Mouse (Mus musculus) fat pad, adult 2 months (tissue): ENCODE measurements around the gene Pck2.

Source experiments
- DNase-seq: peaks from one replicate; pipeline ENCODE4 v3.0.0-alpha.2; 2011; ENCODE audit warnings: low read depth, low spot score; ENCODE audit errors: extremely low read depth

The Pck2 gene

DNA sequence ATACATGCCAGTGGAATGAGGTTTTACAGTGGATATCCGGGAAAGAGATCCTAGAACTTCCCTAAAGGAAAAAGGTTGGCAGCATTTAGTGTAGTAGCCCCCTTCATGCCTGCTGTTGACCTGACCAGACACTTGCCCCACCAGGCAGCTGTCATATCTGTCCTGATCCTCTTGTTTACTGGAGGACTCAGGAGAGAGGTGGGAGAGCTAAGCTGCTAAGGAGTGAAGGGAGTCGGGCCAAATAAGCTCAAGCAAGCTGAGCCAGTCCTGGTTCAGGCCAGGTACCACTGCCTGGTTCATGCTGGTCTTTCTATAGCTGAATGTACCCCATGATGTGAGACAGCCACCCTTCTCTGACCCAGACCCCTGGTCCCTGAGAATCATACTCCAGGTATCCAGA is 13.4 kb upstream of the Pck2 start:
- no peak for DNase-seq

DNA sequence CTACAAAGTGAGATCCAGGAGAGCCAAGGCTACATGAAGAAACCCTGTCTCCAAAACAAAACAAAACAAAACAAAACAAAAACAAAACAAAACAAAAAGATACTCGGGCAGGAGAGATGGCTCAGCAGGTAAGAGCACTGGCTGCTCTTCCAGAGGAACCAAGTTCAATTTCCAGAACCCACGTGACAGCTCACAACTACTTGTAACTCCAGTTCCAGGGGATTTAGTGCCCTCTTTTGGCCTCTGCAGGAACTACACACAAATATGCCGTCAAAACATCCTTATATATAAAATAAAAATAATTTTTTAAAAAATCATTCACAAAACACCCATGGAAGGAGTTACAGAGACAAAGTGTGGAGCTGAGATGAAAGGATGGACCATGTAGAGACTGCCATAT is 12.1 kb upstream of the Pck2 start:
- DNase-seq = peak; percentile 7

DNA sequence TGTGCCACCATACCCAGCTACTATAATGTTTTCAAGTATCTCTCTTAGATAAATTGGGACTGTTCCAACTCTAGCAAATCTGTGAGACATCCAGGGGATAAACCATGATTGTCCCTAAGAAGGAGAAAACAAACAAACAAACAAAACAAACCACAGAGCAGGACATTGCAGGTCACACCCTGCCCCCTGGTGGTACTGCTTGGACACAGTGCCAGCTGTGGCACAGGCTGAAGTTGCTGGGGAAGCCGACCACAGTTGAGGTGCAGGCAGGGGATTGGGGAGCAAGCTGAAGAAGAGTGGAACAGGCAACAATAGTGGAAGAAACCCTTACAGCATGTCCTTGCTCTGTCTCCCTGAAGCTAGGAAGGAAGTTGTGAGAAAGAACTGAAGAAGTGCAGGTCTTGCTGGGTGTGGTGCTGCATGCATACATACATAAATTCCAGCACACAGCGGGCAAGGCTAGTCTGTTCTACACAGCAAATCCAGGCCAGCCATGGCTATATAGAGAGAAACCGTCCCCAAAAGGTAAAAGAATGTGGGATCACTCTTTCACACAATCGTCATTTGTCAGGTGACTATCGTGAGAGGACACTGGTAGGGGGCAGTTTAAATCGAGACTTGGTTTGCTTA is 3.8 kb upstream of the Pck2 start:
- DNase-seq = no peak

DNA sequence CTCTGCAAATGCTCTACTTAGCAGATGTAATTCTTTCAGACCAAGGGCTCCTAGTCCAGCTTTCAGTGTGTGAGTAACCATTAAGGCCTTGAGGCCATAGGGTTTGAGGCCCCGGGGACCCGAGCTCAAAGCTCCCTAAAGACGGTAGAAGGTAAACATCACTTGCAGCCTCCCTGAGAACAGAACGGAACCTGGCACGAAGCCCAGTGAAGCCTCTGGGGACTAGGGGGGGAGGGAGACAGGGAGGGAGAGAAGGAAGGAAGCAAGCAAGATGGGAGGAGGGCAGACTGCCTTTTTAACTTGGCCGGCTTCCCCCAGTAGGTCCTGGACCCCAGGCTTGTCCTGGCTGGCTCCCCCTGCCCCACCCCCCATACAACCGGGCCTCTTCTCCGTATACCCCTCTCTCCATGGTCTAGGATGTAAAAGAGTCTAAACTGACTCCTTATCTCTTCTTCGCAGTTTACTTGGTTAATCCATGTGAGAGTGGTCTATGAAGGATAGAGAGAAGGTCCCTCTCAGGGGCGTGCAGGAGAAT is 788 bp downstream of the Pck2 start:
- no peak for DNase-seq

DNA sequence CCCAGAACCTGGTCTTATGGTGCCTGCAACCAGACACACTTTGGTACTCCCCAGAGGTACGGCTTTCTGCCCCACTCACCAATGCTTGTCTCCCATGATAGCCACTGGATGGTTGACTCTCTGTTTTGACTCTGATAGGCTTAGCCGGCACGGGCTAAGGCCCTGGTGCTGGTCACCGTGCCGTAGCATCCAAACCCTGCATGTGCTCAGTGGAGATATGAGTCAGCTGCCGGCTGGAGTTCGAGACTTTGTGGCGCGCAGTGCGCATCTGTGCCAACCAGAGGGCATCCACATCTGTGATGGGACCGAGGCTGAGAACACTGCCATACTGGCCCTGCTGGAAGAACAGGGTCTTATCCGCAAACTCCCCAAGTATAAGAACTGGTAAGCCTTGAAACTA is 2.2 kb downstream of the Pck2 start:
- DNase-seq = no peak

DNA sequence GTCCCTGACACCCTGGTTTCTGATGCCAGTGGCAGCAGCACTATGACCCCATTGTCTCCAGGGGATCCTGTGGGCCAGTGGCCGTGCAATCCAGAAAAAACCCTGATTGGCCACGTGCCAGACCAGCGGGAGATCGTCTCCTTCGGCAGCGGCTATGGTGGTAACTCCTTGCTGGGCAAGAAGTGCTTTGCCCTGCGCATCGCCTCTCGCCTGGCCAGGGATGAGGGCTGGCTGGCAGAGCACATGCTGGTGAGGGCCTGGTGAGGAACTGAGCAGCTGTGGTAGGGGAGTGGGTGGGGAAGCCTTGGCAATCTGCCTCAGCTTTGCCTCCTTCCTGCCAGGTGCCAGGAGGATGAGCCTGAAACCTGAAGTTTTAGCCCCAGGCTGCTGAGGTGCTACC is 4.3 kb downstream of the Pck2 start:
- no peak for DNase-seq

DNA sequence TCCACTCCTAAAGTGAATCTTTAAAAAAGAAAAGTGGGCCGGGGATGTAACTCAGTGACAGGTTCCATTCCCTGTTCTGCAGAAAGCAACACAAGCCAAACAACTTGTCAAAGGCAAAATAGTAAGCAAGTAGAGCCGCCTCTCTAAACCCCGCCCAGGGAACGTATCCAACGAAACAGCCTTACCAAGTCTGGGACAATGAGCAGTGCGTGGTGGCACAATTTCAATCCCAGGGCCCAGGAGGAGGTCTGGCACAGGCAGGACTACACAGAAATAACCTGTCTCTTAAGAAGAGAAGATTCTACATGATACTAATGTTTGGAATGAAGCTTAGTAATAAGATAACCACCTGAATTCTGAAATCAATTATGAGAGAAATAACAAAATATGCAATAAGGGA is 10.1 kb downstream of the Pck2 start:
- DNase-seq = no peak

DNA sequence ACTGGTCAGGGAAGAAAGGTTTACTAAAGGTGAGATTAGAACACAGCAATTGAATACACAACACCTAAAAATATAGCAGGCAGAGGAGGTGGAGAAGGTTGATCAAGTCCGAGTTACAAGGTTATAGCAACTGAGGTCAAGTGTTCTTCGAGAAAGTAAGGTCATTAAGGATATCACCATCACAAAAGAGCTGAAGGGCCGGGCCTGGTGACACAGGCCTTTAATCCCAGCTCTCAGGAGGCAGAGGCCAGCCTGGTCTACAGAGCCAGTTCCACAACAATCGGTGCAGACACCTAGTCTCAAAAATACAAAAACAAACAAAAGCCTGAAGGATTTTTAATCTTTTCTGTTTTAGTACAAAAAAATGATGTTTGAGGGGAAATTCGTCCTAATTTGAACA is 11.3 kb downstream of the Pck2 start:
- DNase-seq = no peak

DNA sequence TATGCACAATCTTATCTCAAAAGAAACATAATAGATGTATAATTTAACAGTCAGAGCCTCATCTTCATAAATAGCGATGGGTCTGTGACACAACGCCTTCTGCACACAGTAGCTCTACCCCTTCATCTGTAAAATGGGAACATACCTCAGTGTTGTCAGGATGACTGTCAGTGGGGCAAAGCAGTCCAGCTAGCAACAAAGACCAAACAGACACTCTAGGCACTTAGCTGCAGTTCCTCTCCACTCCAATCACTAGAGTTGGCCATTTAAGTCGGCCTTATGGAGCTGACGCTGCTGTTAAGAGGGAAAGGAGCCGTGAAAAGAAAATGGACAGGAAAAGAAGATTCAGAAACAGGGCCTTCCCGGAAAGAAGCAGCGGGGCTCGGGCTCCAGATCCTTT is 11.7 kb downstream of the Pck2 start:
- no peak for DNase-seq

DNA sequence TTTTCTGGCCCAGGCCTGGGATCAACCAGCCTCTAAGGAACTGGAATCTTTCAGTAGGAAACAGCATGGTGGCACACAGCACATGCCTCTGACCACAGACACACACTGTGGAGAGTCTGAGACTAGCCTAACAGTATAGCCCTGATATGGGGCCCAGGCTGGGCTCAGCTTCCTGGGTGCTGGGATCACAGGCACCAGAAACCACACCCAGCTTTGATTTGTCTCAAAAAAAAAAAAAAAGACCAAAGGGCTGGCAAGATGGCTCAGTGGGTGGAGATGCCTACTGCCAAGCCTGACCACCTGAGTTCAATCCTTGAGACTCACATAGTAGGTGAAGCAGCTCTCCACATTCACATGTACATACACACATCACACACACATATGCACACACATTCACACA is 14.6 kb downstream of the Pck2 start:
- DNase-seq = no peak

DNA sequence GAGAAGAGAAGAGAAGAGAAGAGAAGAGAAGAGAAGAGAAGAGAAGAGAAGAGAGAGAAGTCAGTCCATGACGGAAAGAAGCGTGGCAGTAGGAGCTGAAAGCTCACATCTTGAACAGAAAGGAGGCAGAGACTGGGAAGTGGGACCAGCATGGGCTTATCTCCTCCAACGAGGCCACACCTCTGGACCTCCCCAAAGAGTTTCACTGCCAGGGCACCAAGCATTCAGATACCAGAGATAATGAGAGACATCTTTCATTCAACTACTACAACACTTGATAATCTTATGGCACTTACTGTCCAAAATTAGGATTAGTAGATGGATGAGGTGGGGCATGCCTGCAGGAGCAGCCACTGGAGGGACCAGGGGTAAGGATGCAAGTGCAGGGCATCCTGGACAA is 15.7 kb downstream of the Pck2 start:
- no peak for DNase-seq

DNA sequence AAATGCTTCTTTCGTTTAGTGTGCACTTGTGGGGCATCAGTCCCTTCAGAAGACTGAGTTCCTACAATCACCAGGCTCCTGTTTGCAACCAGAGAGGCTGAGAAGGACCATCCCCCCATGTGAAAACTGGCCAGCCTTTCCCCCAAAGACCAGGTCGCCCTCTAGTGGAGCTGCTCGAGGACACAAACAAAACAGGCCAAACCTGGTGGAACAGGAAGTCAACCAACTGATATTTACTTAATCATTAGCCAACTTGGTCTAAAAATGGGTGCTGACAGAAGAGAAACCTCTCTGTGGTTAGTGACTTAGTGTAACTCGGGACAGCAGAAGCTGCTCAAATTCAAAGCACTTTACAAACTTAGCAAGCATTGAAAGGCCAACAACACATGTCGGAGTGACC is 16.9 kb downstream of the Pck2 start:
- DNase-seq = no peak

DNA sequence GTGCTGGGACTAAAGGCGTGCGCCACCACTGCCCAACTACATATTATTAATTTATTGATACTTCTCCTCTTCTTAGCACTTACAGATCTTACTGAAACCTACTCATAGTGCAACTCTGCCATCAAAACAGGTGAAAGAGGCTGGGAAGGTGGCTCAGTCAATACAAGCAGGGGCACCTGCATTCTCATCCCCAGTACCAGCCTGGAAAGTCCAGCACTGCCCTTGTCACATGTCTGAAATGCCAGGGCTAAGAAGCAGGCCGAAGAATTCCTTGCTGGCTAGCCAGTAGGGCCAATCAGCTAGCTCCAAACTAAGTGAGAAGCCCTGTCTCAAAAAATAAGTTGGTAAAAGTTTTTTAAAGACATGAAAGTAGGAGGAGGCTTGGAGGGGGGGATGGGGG is 17.5 kb downstream of the Pck2 start:
- DNase-seq = no peak

DNA sequence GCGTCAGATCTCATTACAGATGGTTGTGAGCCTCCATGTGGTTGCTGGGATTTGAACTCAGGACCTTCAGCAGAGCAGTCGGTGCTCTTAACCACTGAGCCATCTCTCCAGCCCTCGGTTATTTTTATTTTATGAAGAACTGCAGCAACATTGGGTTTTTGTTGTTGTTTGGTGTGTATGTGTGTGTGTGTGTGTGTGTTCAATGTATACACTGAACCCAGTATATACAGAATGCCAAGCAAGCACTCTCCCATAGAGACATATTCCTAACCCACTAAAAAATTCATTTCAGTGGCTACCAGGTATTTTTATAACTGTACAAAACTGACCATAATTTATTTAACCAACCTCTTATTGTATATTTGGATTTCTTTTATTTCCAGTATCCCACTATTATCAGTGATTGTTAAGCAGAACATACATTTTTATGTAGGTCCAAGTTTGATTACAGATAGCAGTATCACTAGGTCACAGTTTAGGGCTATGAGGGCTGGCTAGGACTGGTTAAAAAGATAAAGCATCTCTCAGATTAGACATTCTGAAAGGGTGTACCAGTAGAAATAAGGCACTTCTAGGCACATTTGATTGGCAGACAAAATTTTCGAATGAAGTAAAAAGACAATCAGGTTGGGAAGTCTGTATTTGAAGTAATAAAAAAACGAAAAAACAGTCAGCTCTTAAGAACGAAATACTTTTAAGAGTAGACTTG is 18.8 kb downstream of the Pck2 start:
- no peak for DNase-seq

DNA sequence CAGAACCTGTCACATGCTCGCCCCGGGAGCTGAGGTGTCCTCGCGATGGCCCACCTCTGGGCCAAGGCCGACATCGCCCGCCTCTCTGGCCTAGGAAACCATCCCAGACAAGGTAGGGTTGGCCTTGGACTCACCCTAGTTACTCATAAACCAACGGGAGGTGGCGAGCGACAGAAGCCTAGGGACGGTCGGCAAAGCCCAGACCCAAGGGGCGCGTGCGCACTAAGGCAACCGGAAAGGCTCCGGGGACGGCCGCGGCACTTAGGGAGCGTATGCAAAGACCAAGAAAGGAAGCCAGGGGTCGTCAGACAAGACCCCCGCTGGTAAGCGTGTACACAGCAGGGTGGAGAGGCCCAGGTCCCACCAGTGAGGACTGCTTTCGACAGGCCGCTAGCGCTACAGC is 19.7 kb downstream of the Pck2 start, which contains the start of gene Dcaf11:
Gene Dcaf11, plus strand, starts transcription at position 208 of the 403 bp plus-strand sequence.
- no peak for DNase-seq

DNA sequence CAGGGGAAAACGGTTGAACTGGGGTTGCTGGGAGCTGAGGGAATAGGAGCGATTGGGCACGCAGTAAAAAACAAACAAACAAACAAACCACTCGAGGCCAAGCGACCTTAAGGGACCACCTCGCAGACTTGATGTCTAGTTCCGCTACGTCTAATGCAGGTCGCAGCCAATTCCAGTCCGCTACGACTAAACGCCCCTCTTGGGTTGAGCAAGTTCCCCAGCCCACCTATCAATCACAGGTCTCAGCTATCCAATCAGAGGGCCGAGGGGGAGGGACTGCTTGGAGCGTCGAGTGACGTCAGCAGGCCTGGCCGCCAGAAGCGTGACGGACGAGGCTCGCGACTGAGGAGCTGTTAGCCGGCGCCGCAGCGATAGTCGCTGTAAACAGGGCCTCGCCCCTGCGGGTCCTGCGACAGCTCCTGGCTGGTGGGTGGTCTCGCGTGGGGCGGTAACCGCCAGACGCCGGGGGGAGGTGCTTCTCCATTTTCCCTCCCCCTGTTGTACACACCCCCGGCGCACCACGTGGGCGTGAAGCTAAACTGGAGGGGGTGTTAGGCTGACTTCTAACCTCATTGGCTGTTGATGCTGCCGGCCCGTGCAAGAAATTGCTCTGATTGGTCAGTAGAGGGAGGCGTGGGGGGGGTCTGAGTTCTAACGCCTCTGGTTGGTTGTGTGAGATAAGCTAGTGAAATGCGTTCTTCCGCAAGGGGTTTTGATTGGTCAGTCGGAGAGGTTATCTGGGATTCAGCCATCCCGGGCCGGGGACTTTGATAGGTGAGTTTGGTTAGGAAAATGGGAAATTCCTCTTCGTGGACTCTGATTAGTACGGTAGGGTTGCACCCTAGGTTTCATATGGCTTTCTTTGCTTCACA is 20.4 kb downstream of the Pck2 start, which contains the start of gene A730061H03Rik:
Gene A730061H03Rik, minus strand, starts transcription at position 205 of the 872 bp plus-strand sequence.
- peak; percentile 98 for DNase-seq

DNA sequence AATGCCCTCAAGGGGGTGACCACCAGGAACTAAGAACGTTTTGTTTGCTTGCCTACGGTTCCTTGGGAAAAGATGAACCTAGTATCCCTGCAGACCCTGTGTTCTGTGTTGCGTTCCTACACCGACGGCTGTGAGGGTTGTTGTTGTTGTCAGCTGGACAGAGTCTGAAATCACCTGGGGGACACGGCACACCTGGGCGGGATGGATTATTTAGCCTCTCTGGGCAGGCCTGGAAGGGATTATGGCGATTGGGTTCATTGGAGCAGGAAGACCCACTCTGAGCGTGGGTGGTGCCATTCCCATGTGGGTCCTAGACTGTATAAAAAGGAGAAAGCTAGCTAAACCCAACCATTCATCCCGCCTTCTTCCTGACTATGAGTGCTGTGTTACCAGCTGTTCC is 21.8 kb downstream of the Pck2 start:
- DNase-seq = no peak

DNA sequence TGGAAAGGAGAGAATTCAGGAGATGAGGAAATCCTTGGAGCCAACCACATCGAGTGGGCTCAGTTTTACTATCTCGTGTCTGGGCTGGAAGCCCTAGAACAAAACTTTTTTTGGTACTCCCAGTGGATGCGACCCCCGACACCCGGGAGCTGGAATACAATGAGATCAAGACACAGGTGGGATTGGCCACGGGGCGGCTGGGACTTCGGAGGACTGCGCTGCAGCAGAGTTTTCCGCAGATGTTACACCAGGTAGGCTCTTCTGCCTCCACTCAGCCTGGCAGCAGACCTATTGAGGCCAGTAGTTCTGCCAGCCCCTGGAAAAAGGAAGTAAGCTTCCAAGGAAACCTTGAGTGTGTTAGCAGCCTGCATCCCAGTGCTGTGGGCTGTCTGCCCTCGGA is 23.2 kb downstream of the Pck2 start:
- DNase-seq = no peak

DNA sequence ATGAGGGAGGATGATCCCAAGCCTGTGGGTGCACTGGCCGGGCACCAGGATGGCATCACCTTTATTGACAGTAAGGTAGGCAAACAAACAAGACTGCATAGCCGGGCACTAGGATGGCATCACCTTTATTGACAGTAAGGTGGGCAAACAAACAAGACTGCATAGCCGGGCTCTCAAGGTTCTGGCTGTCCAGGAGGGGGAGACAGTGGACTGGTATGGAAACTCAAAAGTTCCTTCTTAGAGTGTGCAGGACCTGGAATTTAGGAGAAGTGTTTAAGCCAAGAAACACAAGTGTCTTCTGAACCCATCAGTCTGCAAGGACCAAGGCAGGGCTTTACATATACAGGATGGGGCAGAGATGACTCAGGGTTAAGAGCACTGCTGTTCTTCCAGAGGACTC is 25.7 kb downstream of the Pck2 start:
- DNase-seq = no peak

DNA sequence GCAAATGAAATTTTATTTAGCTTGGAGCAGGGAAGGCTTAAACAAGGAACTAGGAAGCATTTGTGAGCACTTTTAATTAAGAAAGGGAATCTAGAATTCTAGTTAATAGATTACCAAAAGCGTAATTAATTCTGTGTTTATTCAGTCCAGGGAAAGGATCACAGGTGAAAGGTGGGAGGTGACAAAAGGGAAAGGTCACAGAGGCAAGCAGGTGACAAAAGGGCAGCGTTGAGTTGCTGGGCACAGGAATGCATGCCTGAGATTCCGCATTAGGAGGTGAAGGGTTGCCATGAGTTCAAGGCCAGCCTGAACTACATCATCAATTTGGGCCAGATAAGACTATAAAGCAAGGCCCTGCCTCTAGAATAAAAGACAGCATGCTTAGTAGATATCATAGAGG is 27.4 kb downstream of the Pck2 start:
- no peak for DNase-seq

DNA sequence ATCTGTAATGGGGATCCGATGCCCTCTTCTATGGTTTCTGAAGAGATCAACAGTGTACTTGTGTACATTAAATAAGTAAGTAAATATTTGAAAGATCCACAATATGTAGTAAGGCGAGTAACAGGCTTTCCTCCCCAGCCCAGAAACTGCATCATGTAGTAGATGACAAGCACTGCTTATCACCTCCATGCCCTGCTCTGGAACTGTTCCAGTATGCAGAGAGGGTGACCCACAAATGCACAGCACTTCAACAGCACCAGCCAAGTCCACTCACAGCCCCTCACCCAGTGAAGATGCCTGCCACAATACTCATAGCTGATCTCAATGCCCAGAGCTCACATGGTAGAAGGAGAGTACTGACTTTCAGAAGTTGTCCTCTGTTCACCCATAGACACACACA is 30.5 kb downstream of the Pck2 start:
- no peak for DNase-seq

DNA sequence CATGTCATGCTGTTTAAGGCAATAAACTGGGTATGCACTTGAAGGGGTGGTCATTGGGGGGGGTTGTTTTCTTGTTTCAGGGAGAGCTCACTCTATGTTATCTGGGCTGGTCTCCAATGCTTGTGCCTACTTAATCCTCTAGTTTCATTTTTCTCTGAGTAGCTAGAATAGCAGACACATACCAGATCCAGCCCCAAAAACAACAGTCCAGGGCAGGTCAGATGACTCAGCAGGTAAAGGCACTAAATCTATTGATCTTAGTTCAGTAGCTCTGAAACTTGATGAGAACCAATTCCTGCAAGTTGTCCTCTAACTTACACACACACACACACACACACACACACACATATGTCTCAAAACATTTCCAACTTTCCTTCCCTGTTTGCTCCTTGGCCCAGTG is 31.7 kb downstream of the Pck2 start:
- DNase-seq = no peak
